Mouse (Mus musculus) CD8-positive naive resting alpha-beta T cell, adult 2 months (primary cell): Measurements from ENCODE around the gene Ddx39b.
A peak's percentile ranks its signal among the peaks of the same experiment; 100 is the strongest.
"Not testable (repeated sequence)": the region's sequence is repeated elsewhere in the genome, so short reads cannot be mapped to it uniquely, and the experiment has no call there.

Experiments
- DNase-seq, 2 experiments: peaks; one replicate each; pipeline ENCODE4 v3.0.0; 2022; ENCODE audit warnings: low read depth in 2 of 2, low spot score in 2 of 2

Ddx39b gene

GRCm38 (mm10) chr17:35218516-35219193 is 22.9 kb upstream of the Ddx39b start:
- peak in 1 of 2 experiments; percentile 39 for DNase-seq

- peak in 1 of 2 experiments; percentile 26 for DNase-seq
Observed at GRCm38 (mm10) chr17:35219601-35220041, 21.9 kb upstream of the Ddx39b start.

- no peak for DNase-seq
Observed at GRCm38 (mm10) chr17:35220156-35220952, 21.2 kb upstream of the Ddx39b start, which contains the start of gene Gm16181. Gene Gm16181, plus strand, starts transcription at chr17:35220834.

- no peak for DNase-seq
Observed at GRCm38 (mm10) chr17:35222299-35222698, 19.2 kb upstream of the Ddx39b start.

- no peak for DNase-seq
Observed at GRCm38 (mm10) chr17:35224641-35225040, 16.9 kb upstream of the Ddx39b start.

GRCm38 (mm10) chr17:35225456-35225855 is 16.1 kb upstream of the Ddx39b start:
- no peak for DNase-seq

- DNase-seq = no peak
Observed at GRCm38 (mm10) chr17:35226561-35227046, 14.9 kb upstream of the Ddx39b start.

- DNase-seq = no peak
Observed at GRCm38 (mm10) chr17:35231022-35231421, 10.5 kb upstream of the Ddx39b start.

GRCm38 (mm10) chr17:35232043-35232442 is 9.5 kb upstream of the Ddx39b start:
- peak; percentile 82 to 88 for DNase-seq

GRCm38 (mm10) chr17:35232659-35233058 is 8.9 kb upstream of the Ddx39b start:
- DNase-seq = peak in 1 of 2 experiments; percentile 50

- DNase-seq = no peak
Observed at GRCm38 (mm10) chr17:35233114-35233980, 8.2 kb upstream of the Ddx39b start, which contains the start of gene Atp6v1g2. Gene Atp6v1g2, plus strand, starts transcription at chr17:35233660.

- not testable (repeated sequence) for DNase-seq
Observed at GRCm38 (mm10) chr17:35234090-35234489, 7.5 kb upstream of the Ddx39b start.

GRCm38 (mm10) chr17:35234903-35235302 is 6.6 kb upstream of the Ddx39b start:
- no peak for DNase-seq

GRCm38 (mm10) chr17:35235614-35236389 is 5.7 kb upstream of the Ddx39b start, which contains the start of gene Nfkbil1:
Gene Nfkbil1, minus strand, starts transcription at chr17:35235792.
- DNase-seq = peak; percentile 70 to 77

GRCm38 (mm10) chr17:35236390-35236746 is 5.2 kb upstream of the Ddx39b start:
- DNase-seq = peak; percentile 98 to 100

GRCm38 (mm10) chr17:35236996-35237395 is 4.5 kb upstream of the Ddx39b start:
- DNase-seq = no peak

GRCm38 (mm10) chr17:35237504-35237903 is 4.0 kb upstream of the Ddx39b start:
- DNase-seq = no peak

GRCm38 (mm10) chr17:35239700-35240099 is 1.8 kb upstream of the Ddx39b start:
- DNase-seq = no peak

GRCm38 (mm10) chr17:35240384-35241304 is 902 bp upstream of the Ddx39b start:
- DNase-seq = no peak
